Mouse (Mus musculus): ENCODE data around the gene Crcp. TPM values are rescaled to one million over a fixed set of nuclear protein-coding genes. Genes with fewer than 3 reads are reported as not detected.

Gene Crcp
- total and polyA plus RNA-seq, 3 experiments, result 42.3 to 63.2 (median 58.3) TPM

- peaks cover 7 to 27% of the 10 kb centered on the region in 2 experiments for H3K36me3 ChIP-seq (replicated peaks in 1 of 2; ENCODE audit: control insufficient read depth in 1 of 2, insufficient read depth in 1 of 2, low read length in 1 of 2)
- peak overlapping the region; percentile 64; the same call in 1 of the 2 replicates for H3K4me2 ChIP-seq (ENCODE audit: insufficient read depth, low read depth, poor library complexity, severe bottlenecking)
- H3K4me1 ChIP-seq (ENCODE audit: control insufficient read depth in 1 of 2, insufficient read depth in 2 of 2), result peaks cover 11 to 52% of the 10 kb centered on the region in 2 experiments; a peak in 3 of 4 replicates
- dilution Hi-C loops (cut with MboI; ENCODE audit: extremely low pct_ligation_motif_present, extremely low pct_unique_long_range_greater_than_20kb, low sequenced_read_pairs), result no loop called here
- peak overlapping the region in 1 of 3 experiments; percentile 77 for H3K4me3 ChIP-seq (replicated peaks in 1 of 3; ENCODE audit: low read depth in 2 of 3, low read length in 2 of 3, poor library complexity in 1 of 3)
- DNase-seq (ENCODE audit: extremely low read depth), result no peak
- H3K27ac ChIP-seq (ENCODE audit: insufficient read depth, low read depth), result no peak overlapping the region
- H3K27me3 ChIP-seq (replicated peaks), result no peaks in the 10 kb centered on the region
- peaks cover 5% of the 10 kb centered on the region for H3K9me3 ChIP-seq (replicated peaks; ENCODE audit: low read length)
- H3K79me2 ChIP-seq (replicated peaks; ENCODE audit: control insufficient read depth, extremely low read depth, insufficient read depth, poor library complexity, severe bottlenecking), result peaks cover 15% of the 10 kb centered on the region
- H3K9ac ChIP-seq (ENCODE audit: insufficient read depth, low read depth), result no peak overlapping the region
- in situ Hi-C loops (cut with MboI; ENCODE audit: low pct_ligation_motif_present, low pct_unique_long_range_greater_than_20kb, low sequenced_read_pairs), result no loop called here
- TF ChIP-seq RAD21 (IDR thresholded peaks at IDR 0.05; ENCODE audit: low read depth, low read length) (no peak), SMC3 (IDR thresholded peaks at IDR 0.05; ENCODE audit: low read depth, low read length) (no peak), ETS1 (conservative IDR thresholded peaks at IDR 0.05; ENCODE audit: low read depth, low read length) (no peak), TCF12 (IDR thresholded peaks at IDR 0.05; ENCODE audit: low read depth, low read length) (no peak), GABPA (IDR thresholded peaks at IDR 0.05; ENCODE audit: insufficient replicate concordance, low read depth, low read length) (no peak), PAX5 (IDR thresholded peaks at IDR 0.05; ENCODE audit: low read length) (no peak), MXI1 (IDR thresholded peaks at IDR 0.05; ENCODE audit: low read depth, low read length) (no peak), USF2 (conservative IDR thresholded peaks at IDR 0.05; ENCODE audit: low read depth, low read length) (no peak), ZNF384 (IDR thresholded peaks at IDR 0.05; ENCODE audit: low read depth, low read length) (no peak), USF1 (IDR thresholded peaks at IDR 0.05; ENCODE audit: low read depth, low read length) (no peak), ZMIZ1 (IDR thresholded peaks at IDR 0.05; ENCODE audit: low read depth, low read length) (no peak), KAT2A (IDR thresholded peaks at IDR 0.05; ENCODE audit: insufficient replicate concordance, low read length) (no peak), MAX (IDR thresholded peaks at IDR 0.05; ENCODE audit: low read length) (no peak), ZKSCAN1 (IDR thresholded peaks at IDR 0.05; ENCODE audit: borderline replicate concordance, low read depth, low read length) (no peak), CTCF (conservative IDR thresholded peaks at IDR 0.05 in 1 of 2, IDR thresholded peaks at IDR 0.05 in 1 of 2; ENCODE audit: low read depth in 2 of 2, low read length in 2 of 2) (no peak), MAZ (IDR thresholded peaks at IDR 0.05; ENCODE audit: low read depth, low read length) (no peak), MYC (IDR thresholded peaks at IDR 0.05; ENCODE audit: low read depth, low read length) (no peak), JUND (conservative IDR thresholded peaks at IDR 0.05; ENCODE audit: low read depth, low read length) (no peak), ELF1 (IDR thresholded peaks at IDR 0.05; ENCODE audit: low read depth, low read length) (no peak), UBTF (IDR thresholded peaks at IDR 0.05; ENCODE audit: low read depth, low read length) (no peak)
Observed at GRCm38 (mm10) chr5:130078834-130079156, 49.7 kb downstream of the Crcp start.

Data from CH12.LX (cell line).